Mouse (Mus musculus) hindbrain, postnatal 0 days (tissue): ENCODE results near the gene Tmprss2. TPM values are rescaled to one million over a fixed set of nuclear protein-coding genes. Genes with fewer than 3 reads are reported as not detected.
A peak's percentile ranks its signal among the peaks of the same experiment; 100 is the strongest.

Experiments
- ATAC-seq: fragments of 200-750 bp; cut with Nextera tagmentation; 2 replicates; pipeline ENCODE4 v1.8.0; 2017; ENCODE audit warnings: mild to moderate bottlenecking, moderate TSS enrichment, moderate library complexity
- DNase-seq: peaks from one replicate; pipeline ENCODE4 v3.0.0-alpha.2; 2015; ENCODE audit warnings: low spot score
- H3K27ac ChIP-seq: fragments of 300-500 bp; sonication (generic); 2 replicates; pipeline ENCODE4 v1.5.1; 2014; ENCODE audit warnings: mild to moderate bottlenecking
- H3K27me3 ChIP-seq: fragments of 300-500 bp; sonication (generic); 2 replicates; pipeline ENCODE4 v1.6.1; 2014; ENCODE audit warnings: low read length, mixed read lengths; ENCODE audit not compliant: insufficient read depth
- H3K36me3 ChIP-seq: fragments of 300-500 bp; sonication (generic); 2 replicates; pipeline ENCODE4 v1.6.1; 2014; ENCODE audit warnings: low read length, mixed read lengths; ENCODE audit not compliant: insufficient read depth
- H3K4me1 ChIP-seq: fragments of 300-500 bp; sonication (generic); 2 replicates; pipeline ENCODE4 v1.6.1; 2014; ENCODE audit warnings: antibody characterized with exemption, low read length, mixed read lengths; ENCODE audit not compliant: insufficient read depth
- H3K4me2 ChIP-seq: fragments of 300-500 bp; sonication (generic); 2 replicates; pipeline ENCODE4 v1.6.1; 2014; ENCODE audit warnings: low read depth, mild to moderate bottlenecking, low read length, moderate library complexity, mixed read lengths
- H3K4me3 ChIP-seq: fragments of 300-500 bp; sonication (generic); 2 replicates; pipeline ENCODE4 v1.5.1; 2014; ENCODE audit warnings: low read length
- H3K9ac ChIP-seq: fragments of 300-500 bp; sonication (generic); replicated peaks from 2 replicates; pipeline ENCODE4 v1.6.1; 2014; ENCODE audit warnings: mild to moderate bottlenecking, low read length, moderate library complexity, mixed read lengths
- H3K9me3 ChIP-seq: fragments of 300-500 bp; sonication (generic); 2 replicates; pipeline ENCODE4 v1.6.1; 2016; ENCODE audit warnings: low read length, mixed read lengths
- CTCF ChIP-seq: IDR thresholded peaks from 2 replicates; pipeline ENCODE4 v1.5.1; 2016; ENCODE audit warnings: antibody characterized with exemption, control low read depth, low read depth
- WGBS: fragments of 180-500 bp; shearing (Covaris S2); extraction: QIAGEN DNeasy Blood & Tissue Kit; methylation state at CpG from one replicate; pipeline ENCODE4 v1.1.7; 2014; 5-methylcytosine and 5-hydroxymethylcytosine counted together
- polyA plus RNA-seq: library from polyadenylated mRNA; unstranded; fragments of >200 nt; fragmentation: Nextera tagmentation; extraction: Ambion mirVana; gene quantifications from 2 replicates; pipeline ENCODE4 v1.2.1, GENCODE M21; 2015
- total RNA-seq: library from RNA; depleted of rRNA; stranded (reverse); fragments of >200 nt; gene quantifications from 2 replicates; pipeline ENCODE4 v1.2.3, GENCODE M21; 2014

The Tmprss2 gene
- total and polyA plus RNA-seq, 2 experiments from 2014 or later, result 0.04 TPM; not detected in 1

GRCm38 (mm10) chr16:97535808-97536413 lies 75.1 kb downstream of the Tmprss2 start:
- Histone ChIP-seq H3K4me1 (no peaks in the 10 kb centered on the region), H3K27me3 (no peaks in the 10 kb centered on the region), H3K4me2 (peak overlapping the region; percentile 34; the same call in 1 of the 2 replicates), H3K4me3 (no peak overlapping the region), H3K9ac (no peak overlapping the region), H3K9me3 (no peaks in the 10 kb centered on the region), H3K27ac (peak overlapping the region; percentile 80), H3K36me3 (no peaks in the 10 kb centered on the region)
- DNase-seq (peak; percentile 64), ATAC-seq (peak; percentile 88)
- no peak for TF ChIP-seq CTCF
- 10% methylated on average over 3 of the region's 3 CpGs for WGBS

- H3K4me1 ChIP-seq, result no peaks in the 10 kb centered on the region
- no peaks in the 10 kb centered on the region for H3K9me3 ChIP-seq
- H3K36me3 ChIP-seq, result no peaks in the 10 kb centered on the region
- peak overlapping the region; percentile 80 for H3K27ac ChIP-seq
- peak overlapping the region; percentile 27; the same call in 1 of the 2 replicates for H3K4me2 ChIP-seq
- TF ChIP-seq CTCF, result no peak
- H3K27me3 ChIP-seq, result no peaks in the 10 kb centered on the region
- 31% methylated on average over 5 of the region's 5 CpGs for WGBS
- H3K9ac ChIP-seq, result no peak overlapping the region; the same call in 1 of the 2 replicates
- ATAC-seq, result peak; percentile 73
- H3K4me3 ChIP-seq, result no peak overlapping the region
- DNase-seq, result peak; percentile 64
These were observed 76.0 kb downstream of the Tmprss2 start for GRCm38 (mm10) chr16:97534876-97535461.

- TF ChIP-seq CTCF, result no peak
- Histone ChIP-seq H3K4me3 (no peak overlapping the region), H3K4me2 (peak overlapping the region; percentile 27; the same call in 1 of the 2 replicates), H3K4me1 (no peaks in the 10 kb centered on the region), H3K9me3 (no peaks in the 10 kb centered on the region), H3K27me3 (no peaks in the 10 kb centered on the region), H3K27ac (peak overlapping the region; percentile 80), H3K9ac (no peak overlapping the region; the same call in 1 of the 2 replicates), H3K36me3 (no peaks in the 10 kb centered on the region)
- DNase-seq (peak; percentile 12), ATAC-seq (no peak)
- 32% methylated on average over 1 of the region's 1 CpGs for WGBS
These were observed 76.5 kb downstream of the Tmprss2 start for GRCm38 (mm10) chr16:97534448-97534847.

- H3K9ac ChIP-seq, result no peak overlapping the region
- H3K36me3 ChIP-seq, result no peaks in the 10 kb centered on the region
- no peak overlapping the region for H3K4me3 ChIP-seq
- TF ChIP-seq CTCF, result no peak
- H3K9me3 ChIP-seq, result no peaks in the 10 kb centered on the region
- no peaks in the 10 kb centered on the region for H3K27me3 ChIP-seq
- H3K4me2 ChIP-seq, result no peak overlapping the region
- ATAC-seq, result no peak
- no peak for DNase-seq
- H3K4me1 ChIP-seq, result no peaks in the 10 kb centered on the region
- 91% methylated on average over 5 of the region's 5 CpGs for WGBS
- no peak overlapping the region for H3K27ac ChIP-seq
These were observed 77.2 kb downstream of the Tmprss2 start for GRCm38 (mm10) chr16:97533751-97534150.

- Histone ChIP-seq H3K9ac (no peak overlapping the region), H3K4me1 (no peaks in the 10 kb centered on the region), H3K4me2 (no peak overlapping the region), H3K27me3 (no peaks in the 10 kb centered on the region), H3K4me3 (no peak overlapping the region), H3K9me3 (no peaks in the 10 kb centered on the region), H3K36me3 (no peaks in the 10 kb centered on the region), H3K27ac (no peak overlapping the region)
- 91% methylated on average over 1 of the region's 1 CpGs for WGBS
- no peak for DNase-seq
- TF ChIP-seq CTCF, result no peak
- ATAC-seq, result no peak
These were observed 77.9 kb downstream of the Tmprss2 start for GRCm38 (mm10) chr16:97533126-97533525.

GRCm38 (mm10) chr16:97529241-97529640 lies 81.8 kb downstream of the Tmprss2 start:
- H3K27ac ChIP-seq, result no peak overlapping the region
- no peak overlapping the region for H3K9ac ChIP-seq
- H3K9me3 ChIP-seq, result no peaks in the 10 kb centered on the region
- H3K4me2 ChIP-seq, result no peak overlapping the region
- no peaks in the 10 kb centered on the region for H3K36me3 ChIP-seq
- TF ChIP-seq CTCF, result no peak
- no peaks in the 10 kb centered on the region for H3K27me3 ChIP-seq
- H3K4me1 ChIP-seq, result no peaks in the 10 kb centered on the region
- WGBS, result 93% methylated on average over 2 of the region's 2 CpGs
- H3K4me3 ChIP-seq, result no peak overlapping the region
- ATAC-seq (no peak), DNase-seq (no peak)

- DNase-seq (peak; percentile 79), ATAC-seq (no peak)
- no peak overlapping the region for H3K4me3 ChIP-seq
- TF ChIP-seq CTCF, result peak; percentile 90
- H3K27ac ChIP-seq, result no peak overlapping the region
- no peaks in the 10 kb centered on the region for H3K4me1 ChIP-seq
- no peaks in the 10 kb centered on the region for H3K27me3 ChIP-seq
- WGBS, result 21% methylated on average over 1 of the region's 1 CpGs
- H3K4me2 ChIP-seq, result no peak overlapping the region
- H3K36me3 ChIP-seq, result no peaks in the 10 kb centered on the region
- H3K9me3 ChIP-seq, result no peaks in the 10 kb centered on the region
- H3K9ac ChIP-seq, result no peak overlapping the region
These were observed 88.0 kb downstream of the Tmprss2 start for GRCm38 (mm10) chr16:97523024-97523423.
